Mouse (Mus musculus): Measurements from ENCODE around the gene Sycp2l.

GRCm38 (mm10) chr13:41080700-41081099 lies 33.4 kb upstream of the Sycp2l start:
- no peak for TF ChIP-seq CTCF (IDR thresholded peaks at IDR 0.05; ENCODE audit: insufficient read depth, low read length)
- no peak for TF ChIP-seq POLR2A (IDR thresholded peaks at IDR 0.05; ENCODE audit: borderline replicate concordance, extremely low read depth, low read depth, low read length)

Data from lung, adult 2 months (tissue).